Mouse (Mus musculus) ES-Bruce4 (cell line): ENCODE measurements around the gene Ttbk1. TPM values are rescaled to one million over a fixed set of nuclear protein-coding genes. Genes with fewer than 3 reads are reported as not detected.
"Not testable (repeated sequence)": the region's sequence is repeated elsewhere in the genome, so short reads cannot be mapped to it uniquely, and the experiment has no call there.

ENCODE experiments used
- H3K27ac ChIP-seq: 2 replicates; pipeline ENCODE4 v1.5.1; 2012; ENCODE audit warnings: low read length, inconsistent platforms; ENCODE audit not compliant: insufficient read depth
- H3K27me3 ChIP-seq: 2 replicates; pipeline ENCODE4 v1.6.1; 2012; ENCODE audit warnings: mild to moderate bottlenecking, low read length, inconsistent platforms; ENCODE audit not compliant: control insufficient read depth, poor library complexity, insufficient read depth, severe bottlenecking
- H3K36me3 ChIP-seq: 2 replicates; pipeline ENCODE4 v1.6.1; 2012; ENCODE audit warnings: inconsistent platforms, mild to moderate bottlenecking, low read length, moderate library complexity; ENCODE audit not compliant: control insufficient read depth, poor library complexity, insufficient read depth, severe bottlenecking
- H3K4me1 ChIP-seq: one replicate; pipeline ENCODE4 v1.8.1; 2011; ENCODE audit warnings: low read length; ENCODE audit not compliant: control insufficient read depth, insufficient read depth
- H3K4me3 ChIP-seq: 2 replicates; pipeline ENCODE4 v1.5.1; 2011; ENCODE audit warnings: low read depth, mild to moderate bottlenecking, low read length
- H3K9ac ChIP-seq: 2 replicates; pipeline ENCODE4 v1.6.1; 2012; ENCODE audit warnings: low read depth, mild to moderate bottlenecking, inconsistent platforms; ENCODE audit not compliant: poor library complexity, severe bottlenecking
- H3K9me3 ChIP-seq: replicated peaks from 2 replicates; pipeline ENCODE4 v1.6.1; 2012; ENCODE audit warnings: mild to moderate bottlenecking, low read length, inconsistent platforms; ENCODE audit not compliant: control insufficient read depth, poor library complexity, insufficient read depth, severe bottlenecking
- CTCF ChIP-seq: IDR thresholded peaks from one replicate; pipeline ENCODE4 v1.8.1; 2011; ENCODE audit warnings: low read depth, low read length
- EP300 ChIP-seq: IDR thresholded peaks from 2 replicates; pipeline ENCODE4 v1.6.1; 2011; ENCODE audit warnings: low read depth, low read length; ENCODE audit not compliant: insufficient read depth
- POLR2A ChIP-seq: IDR thresholded peaks from one replicate; pipeline ENCODE4 v1.8.1; 2011; ENCODE audit warnings: low read length; ENCODE audit not compliant: insufficient read depth
- polyA plus RNA-seq: library from polyadenylated mRNA; stranded (reverse); fragments of >200 nt; gene quantifications from 2 replicates; pipeline ENCODE4 v1.2.4, GENCODE M21; 2011; ENCODE audit warnings: low read depth; ENCODE audit not compliant: missing spikeins, insufficient read depth, insufficient read length

Ttbk1 gene
- polyA plus RNA-seq, 1 experiment, result 0.90 TPM

DNA sequence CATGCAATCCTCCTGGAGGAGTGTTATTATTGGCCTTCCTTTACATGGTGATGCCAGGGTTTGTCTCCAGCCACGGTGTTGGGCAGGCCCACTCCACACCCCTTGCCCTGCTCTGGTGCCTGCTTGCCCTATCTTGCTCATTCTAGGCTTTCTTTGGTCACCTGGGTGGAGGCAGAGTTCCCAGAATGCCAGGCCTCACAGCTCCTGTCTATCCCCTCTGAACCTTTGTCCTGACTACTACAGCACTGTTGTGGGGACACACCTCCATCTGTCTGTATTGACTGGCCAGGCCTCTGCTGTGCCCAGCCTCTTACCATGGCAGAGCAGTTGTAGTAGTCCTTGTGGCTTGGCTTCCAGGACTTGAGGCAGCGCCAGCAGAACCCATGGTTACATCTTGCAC, 15.3 kb upstream of the Ttbk1 start:
- Histone ChIP-seq H3K36me3 (peaks cover 2% of the 10 kb centered on the region; the same call in 1 of the 2 replicates), H3K4me1 (peaks cover 4% of the 10 kb centered on the region), H3K4me3 (no peak overlapping the region), H3K27me3 (no peaks in the 10 kb centered on the region), H3K9me3 (no peaks in the 10 kb centered on the region), H3K9ac (no peak overlapping the region), H3K27ac (no peak overlapping the region)
- no peak for TF ChIP-seq CTCF
- TF ChIP-seq POLR2A, result no peak
- no peak for TF ChIP-seq EP300

- H3K27ac ChIP-seq, result no peak overlapping the region
- TF ChIP-seq POLR2A, result no peak
- no peak for TF ChIP-seq CTCF
- TF ChIP-seq EP300, result no peak
- H3K4me3 ChIP-seq, result no peak overlapping the region
- peaks cover 4% of the 10 kb centered on the region for H3K4me1 ChIP-seq
- H3K9ac ChIP-seq, result no peak overlapping the region
- peaks cover 2% of the 10 kb centered on the region; the same call in 1 of the 2 replicates for H3K36me3 ChIP-seq
- no peaks in the 10 kb centered on the region for H3K27me3 ChIP-seq
- no peaks in the 10 kb centered on the region for H3K9me3 ChIP-seq
These were observed 10.5 kb upstream of the Ttbk1 start for GRCm38 (mm10) chr17:46497956-46498355.

- peak within 1 kb of the TSS; percentile 91 for H3K4me3 ChIP-seq
- H3K36me3 ChIP-seq, result peaks cover 2% of the 10 kb centered on the region; the same call in 1 of the 2 replicates
- no peaks in the 10 kb centered on the region for H3K27me3 ChIP-seq
- peaks cover 4% of the 10 kb centered on the region for H3K4me1 ChIP-seq
- no peaks in the 10 kb centered on the region for H3K9me3 ChIP-seq
- H3K27ac ChIP-seq, result no peak within 1 kb of the TSS
- no peak for TF ChIP-seq EP300
- TF ChIP-seq CTCF, result no peak
- peak; percentile 66 for TF ChIP-seq POLR2A
- peak within 1 kb of the TSS; percentile 48 for H3K9ac ChIP-seq
These were observed 9.4 kb upstream of the Ttbk1 start, which contains the start of gene Dnph1 for GRCm38 (mm10) chr17:46496623-46497434. Gene Dnph1, plus strand, starts transcription at chr17:46496711.

- H3K4me3 ChIP-seq, H3K27ac ChIP-seq, H3K27me3 ChIP-seq, H3K4me1 ChIP-seq, H3K9ac ChIP-seq, H3K36me3 ChIP-seq, H3K9me3 ChIP-seq: not testable (repeated sequence)
These were observed 8.6 kb upstream of the Ttbk1 start for GRCm38 (mm10) chr17:46496081-46496480.

DNA sequence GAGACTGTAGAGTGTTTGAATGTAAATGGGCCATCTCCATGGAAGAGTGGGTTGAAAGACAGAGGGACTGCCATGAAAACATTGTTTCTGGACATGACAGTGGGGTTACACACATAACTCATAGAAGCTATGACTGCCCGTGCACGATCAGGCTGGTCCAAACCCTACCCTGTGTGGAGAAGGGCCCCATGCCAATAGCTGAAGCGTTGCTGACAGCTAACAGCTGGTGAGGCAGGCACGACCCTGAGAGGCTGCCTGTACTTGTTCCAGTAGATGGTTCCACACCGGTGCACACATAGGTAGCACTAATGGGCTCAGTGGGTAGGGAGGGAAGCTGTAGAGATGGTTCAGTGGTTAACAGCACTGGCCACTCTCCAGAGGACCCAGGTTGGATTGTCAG, 8.0 kb upstream of the Ttbk1 start:
- Histone ChIP-seq H3K36me3 (peaks cover 2% of the 10 kb centered on the region; the same call in 1 of the 2 replicates), H3K9ac (no peak overlapping the region), H3K27ac (no peak overlapping the region), H3K4me3 (no peak overlapping the region), H3K9me3 (no peaks in the 10 kb centered on the region), H3K27me3 (no peaks in the 10 kb centered on the region), H3K4me1 (peaks cover 4% of the 10 kb centered on the region)
- TF ChIP-seq CTCF (no peak), POLR2A (no peak), EP300 (no peak)

DNA sequence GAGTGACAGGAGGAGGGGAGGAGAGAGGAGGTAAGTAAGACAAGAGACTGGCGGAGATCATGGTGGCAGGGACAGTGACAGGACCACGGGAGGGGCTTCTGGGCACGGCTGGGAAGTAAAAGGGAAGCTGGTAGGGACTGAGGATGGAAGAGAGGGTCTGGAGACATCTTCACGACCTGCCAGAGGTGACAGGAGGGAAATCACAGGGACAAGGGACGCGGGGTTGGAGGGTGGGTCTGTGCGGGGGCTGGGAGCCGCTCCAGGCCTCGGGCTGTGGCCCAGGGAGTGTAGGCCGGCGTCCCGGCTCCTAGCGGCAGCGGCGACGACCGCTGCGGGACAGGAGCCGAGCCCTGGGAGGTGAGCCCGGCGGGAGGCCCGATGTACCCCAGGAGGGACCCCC, 480 bp downstream of the Ttbk1 start:
- Histone ChIP-seq H3K4me1 (peaks cover 3% of the 10 kb centered on the region), H3K27ac (no peak overlapping the region), H3K27me3 (peaks cover 8% of the 10 kb centered on the region), H3K36me3 (no peaks in the 10 kb centered on the region), H3K9me3 (no peaks in the 10 kb centered on the region), H3K9ac (peak overlapping the region; percentile 27; the same call in 1 of the 2 replicates), H3K4me3 (peak overlapping the region; percentile 65)
- TF ChIP-seq EP300 (no peak), POLR2A (no peak), CTCF (no peak)
